Mouse (Mus musculus) left cerebral cortex, postnatal 4 days (tissue): ENCODE data around the gene Fbxo10. TPM values are rescaled to one million over a fixed set of nuclear protein-coding genes. Genes with fewer than 3 reads are reported as not detected.
A peak's percentile ranks its signal among the peaks of the same experiment; 100 is the strongest.
"Not testable (repeated sequence)": the region's sequence is repeated elsewhere in the genome, so short reads cannot be mapped to it uniquely, and the experiment has no call there.

Experiments
- DNase-seq: peaks from one replicate; pipeline ENCODE4 v3.0.0-alpha.2; 2022
- intact Hi-C: fragments of 180-260 bp; cut with DNase I; formaldehyde crosslinking; loops from one replicate; pipeline ENCODE4 v1.15.1; 2025
- total RNA-seq, 2 experiments: library from RNA; stranded (reverse); gene quantifications; 2 replicates each; pipeline ENCODE4 v1.2.3; 2021

Fbxo10 gene
- total RNA-seq, 2 experiments from 2014 or later, result 29.6 to 30.8 TPM

DNA sequence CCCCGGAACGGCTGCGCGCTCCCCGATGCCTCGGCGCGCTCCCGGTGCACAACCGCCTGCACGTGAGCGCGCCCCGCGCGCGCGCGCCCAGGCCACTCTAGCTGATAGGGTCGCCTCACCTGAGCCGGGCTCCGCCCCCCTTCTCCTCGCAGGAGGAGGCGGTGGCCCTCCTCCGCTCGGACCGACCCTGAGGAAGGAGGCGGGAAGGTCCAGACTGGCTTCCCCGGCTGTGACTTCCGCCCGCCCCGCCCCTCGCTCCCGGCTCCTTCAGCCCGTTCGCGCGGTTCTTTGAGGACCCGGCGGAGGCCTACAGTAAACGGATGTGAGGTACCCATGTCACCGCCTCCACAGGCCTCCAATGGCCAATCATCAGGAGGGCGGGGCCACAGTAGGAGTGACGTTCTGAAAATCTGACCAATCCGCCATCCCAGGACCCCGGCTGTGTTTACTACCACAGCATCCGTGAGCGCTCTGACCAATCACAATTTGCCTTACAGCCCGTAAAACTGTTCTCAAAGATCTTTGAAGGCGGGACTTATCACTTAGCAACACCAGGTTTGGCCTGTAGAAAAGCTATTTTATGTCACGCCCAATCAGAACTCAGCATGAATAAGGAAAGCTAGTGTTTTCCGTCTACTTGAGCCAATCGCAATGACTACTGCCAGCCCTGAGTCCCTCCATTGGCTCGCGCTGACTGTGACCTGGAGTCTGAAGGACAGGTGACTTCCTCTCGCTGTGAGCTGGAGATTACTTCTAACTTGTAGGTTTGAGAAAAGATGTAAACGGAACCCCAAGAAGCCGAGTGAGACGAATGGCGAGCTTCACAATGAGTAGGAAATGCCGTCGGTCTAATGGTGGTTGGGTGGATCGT, 72.1 kb downstream of the Fbxo10 start, which contains the start of gene Zbtb5:
TSS of gene Zbtb5 (minus strand) at position 308 of the 871 bp plus-strand sequence.
- intact Hi-C loops, result no loop called here
- DNase-seq, result peak; percentile 100

DNA sequence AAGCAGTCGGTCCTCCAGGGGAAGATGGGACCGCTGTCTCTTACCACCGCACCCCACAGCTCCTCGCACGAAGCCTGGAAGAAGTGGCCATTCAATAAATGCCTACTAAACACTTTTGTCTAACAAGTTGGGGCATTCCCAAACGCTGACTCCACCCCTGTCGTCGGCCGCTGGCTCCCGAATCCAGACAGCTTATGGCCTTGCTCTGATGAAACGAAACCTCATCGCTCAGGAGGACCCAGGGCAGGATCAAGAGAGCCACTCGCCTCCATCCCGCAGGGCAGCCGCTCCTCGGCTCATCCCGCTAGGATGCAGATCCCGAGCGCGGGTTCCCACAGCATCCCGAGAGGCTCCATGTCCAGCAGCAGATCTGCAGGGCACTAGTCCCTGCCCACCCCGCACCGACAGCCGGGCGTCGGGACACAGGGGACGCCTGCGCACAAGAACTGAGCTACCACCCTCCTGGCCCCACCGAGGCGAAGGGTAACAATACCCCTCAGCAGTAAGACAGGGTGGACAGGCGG, 72.8 kb downstream of the Fbxo10 start:
- DNase-seq, result no peak
- intact Hi-C loops, result no loop called here

DNA sequence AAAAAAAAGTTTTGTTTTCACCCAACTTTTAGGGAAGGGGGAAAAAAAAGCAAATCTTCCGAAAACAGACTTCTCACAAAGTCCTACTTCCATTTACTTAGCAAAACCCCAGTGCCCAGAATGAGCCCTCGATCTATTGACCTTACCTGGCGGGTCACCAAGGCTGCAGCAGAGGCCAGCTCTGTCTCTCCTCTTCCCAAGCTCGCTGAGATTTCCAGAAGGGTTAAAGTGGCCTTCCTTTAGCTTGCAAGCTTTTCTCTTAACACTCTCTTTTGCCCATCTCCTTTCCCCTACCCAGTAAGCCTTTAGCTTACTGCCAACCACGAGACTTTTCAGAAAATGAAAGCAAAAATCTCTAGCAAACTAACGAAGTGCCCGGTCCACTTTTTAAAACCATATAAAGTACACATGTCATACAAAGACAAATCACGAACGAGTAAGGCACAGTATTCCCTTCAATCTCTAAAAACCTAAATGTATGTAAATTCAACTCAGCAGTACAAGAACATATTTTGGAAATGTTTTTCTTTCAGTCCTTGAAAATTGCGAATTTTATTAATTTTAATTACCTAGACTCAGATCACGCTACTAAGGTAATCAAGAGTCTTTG, 73.5 kb downstream of the Fbxo10 start:
- intact Hi-C loops, result no loop called here
- no peak for DNase-seq

GRCm38 (mm10) chr4:45005452-45005851, 79.0 kb downstream of the Fbxo10 start:
- DNase-seq, result no peak
- intact Hi-C loops, result no loop called here

DNA sequence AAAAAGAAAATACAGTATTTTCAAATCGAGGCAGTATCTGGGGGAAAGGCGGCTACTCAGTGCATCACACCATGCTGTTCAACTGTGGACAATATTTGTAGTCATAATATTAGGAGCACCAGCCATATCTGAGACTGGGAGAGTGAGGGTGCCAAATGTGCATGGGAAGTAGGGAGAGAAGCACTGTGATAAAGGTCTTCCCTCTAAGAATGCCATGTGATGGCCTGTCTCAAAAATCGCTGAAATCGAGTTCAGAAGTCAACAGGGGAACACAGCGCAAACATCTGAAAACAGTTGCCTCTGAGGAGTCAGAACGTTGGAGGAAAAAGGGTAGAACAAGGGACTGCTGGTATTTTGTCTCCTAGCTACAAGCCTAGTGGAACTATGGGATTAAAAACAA, 84.4 kb downstream of the Fbxo10 start:
- no peak for DNase-seq
- intact Hi-C loops, result no loop called here

- intact Hi-C loops, result no loop called here
- no peak for DNase-seq
Observed at GRCm38 (mm10) chr4:44998071-44998470, 86.3 kb downstream of the Fbxo10 start.

DNA sequence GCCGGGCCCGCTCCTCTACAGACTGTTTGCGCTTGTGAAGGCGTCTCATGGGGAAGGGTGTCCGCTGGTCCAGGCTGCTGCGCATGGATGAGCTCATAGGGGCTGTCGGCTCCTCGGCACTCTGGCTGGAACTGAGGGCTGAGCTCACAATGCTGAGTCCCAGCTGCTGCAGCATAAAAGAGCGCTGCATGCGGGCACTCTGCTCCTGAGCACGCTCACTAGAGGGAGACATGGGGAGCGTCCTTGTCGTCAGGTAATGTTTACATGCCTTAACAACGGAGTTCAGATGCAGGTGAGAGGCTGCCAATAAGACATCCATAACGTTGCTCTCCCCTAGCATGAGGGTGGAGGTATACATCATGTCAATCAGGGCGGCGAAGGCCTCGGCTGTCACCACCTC, 89.6 kb downstream of the Fbxo10 start:
- intact Hi-C loops, result no loop called here
- no peak for DNase-seq

- DNase-seq, result no peak
- intact Hi-C loops, result no loop called here
Observed at GRCm38 (mm10) chr4:44993847-44994246, 90.6 kb downstream of the Fbxo10 start.

- intact Hi-C loops, DNase-seq: not testable (repeated sequence)
Observed at GRCm38 (mm10) chr4:44993179-44993578, 91.2 kb downstream of the Fbxo10 start.

DNA sequence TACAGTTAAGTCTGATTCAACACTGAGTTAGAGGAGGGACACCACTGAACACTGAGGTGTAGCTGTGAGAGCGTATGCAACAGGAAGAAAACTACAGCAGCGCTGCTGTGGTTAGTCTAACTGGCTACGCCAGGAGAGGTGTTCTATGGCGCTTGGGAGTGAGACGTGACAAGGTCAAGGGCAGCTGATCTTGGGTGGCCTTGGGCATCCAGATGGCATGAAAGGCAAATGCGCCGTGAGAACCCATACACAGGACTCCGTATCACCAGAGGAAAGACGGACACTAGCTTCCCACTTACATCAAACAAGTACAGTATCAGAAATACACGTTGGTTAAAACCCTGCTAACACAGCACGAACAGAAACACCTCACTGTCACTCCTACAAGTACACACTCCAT, 92.1 kb downstream of the Fbxo10 start:
- DNase-seq, intact Hi-C loops: not testable (repeated sequence)

- DNase-seq, result no peak
- intact Hi-C loops, result no loop called here
Observed at GRCm38 (mm10) chr4:44990560-44990959, 93.8 kb downstream of the Fbxo10 start.

Other genes with a start within 250 kb of the Fbxo10 start
- gene Grhpr, start 103.2 kb downstream of the Fbxo10 start, total RNA-seq, result 10 to 100 TPM in 1 of 2 experiments, 1 to 10 TPM in 1; 9.8 to 12.0 TPM
- gene Zbtb5, start 72.2 kb downstream of the Fbxo10 start, total RNA-seq, result 10 to 100 TPM; 30.9 to 33.0 TPM
- 10 to 100 TPM; 21.0 to 22.6 TPM for gene Polr1e, start 66.0 kb downstream of the Fbxo10 start, total RNA-seq
- gene Tomm5, start 23.5 kb upstream of the Fbxo10 start, total RNA-seq, result 10 to 100 TPM; 54.3 to 60.2 TPM
- 10 to 100 TPM; 16.5 to 18.5 TPM for gene Frmpd1, start 100.3 kb upstream of the Fbxo10 start, total RNA-seq
- gene Trmt10b, start 212.5 kb upstream of the Fbxo10 start, total RNA-seq, result 10 to 100 TPM; 16.8 to 23.2 TPM